Mouse (Mus musculus): ENCODE measurements around the gene Lpcat3. TPM values are rescaled to one million over a fixed set of nuclear protein-coding genes. Genes with fewer than 3 reads are reported as not detected.

The Lpcat3 gene
- polyA plus RNA-seq, 1 experiment = 144 TPM

- TF ChIP-seq GATA1 (IDR thresholded peaks at IDR 0.05; ENCODE audit: low read length) = no peak
Measured at GRCm38 (mm10) chr6:124740888-124741761, 78.3 kb downstream of the Lpcat3 start, which contains the start of gene Grcc10. Gene Grcc10 (minus strand): TSS chr6:124741374.

- TF ChIP-seq GATA1 (IDR thresholded peaks at IDR 0.05; ENCODE audit: low read length) = no peak
Measured at GRCm38 (mm10) chr6:124741842-124742241, 79.0 kb downstream of the Lpcat3 start.

GRCm38 (mm10) chr6:124742839-124743514 lies 80.2 kb downstream of the Lpcat3 start:
- no peak for TF ChIP-seq GATA1 (IDR thresholded peaks at IDR 0.05; ENCODE audit: low read length)

DNA sequence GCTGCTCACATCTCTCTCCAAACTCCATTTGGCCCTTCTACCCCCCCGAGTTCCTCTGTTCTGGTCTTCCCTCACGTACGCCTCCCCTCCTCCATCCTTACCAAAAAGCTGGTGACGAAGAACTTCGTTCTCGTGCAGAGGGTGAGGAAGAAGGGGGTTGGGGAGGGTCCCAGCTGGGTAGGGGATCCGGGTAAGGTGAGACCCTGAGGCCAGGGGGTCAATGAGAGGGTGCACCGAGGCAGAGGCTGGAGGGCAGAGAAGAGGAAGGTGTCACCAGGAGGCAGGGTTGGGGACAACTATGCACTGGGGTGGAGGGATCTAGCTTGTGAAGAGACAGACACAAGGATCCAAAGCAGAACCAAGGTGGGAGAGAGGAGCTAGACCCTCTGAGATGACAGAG lies 80.8 kb downstream of the Lpcat3 start:
- TF ChIP-seq GATA1 (IDR thresholded peaks at IDR 0.05; ENCODE audit: low read length) = no peak

DNA sequence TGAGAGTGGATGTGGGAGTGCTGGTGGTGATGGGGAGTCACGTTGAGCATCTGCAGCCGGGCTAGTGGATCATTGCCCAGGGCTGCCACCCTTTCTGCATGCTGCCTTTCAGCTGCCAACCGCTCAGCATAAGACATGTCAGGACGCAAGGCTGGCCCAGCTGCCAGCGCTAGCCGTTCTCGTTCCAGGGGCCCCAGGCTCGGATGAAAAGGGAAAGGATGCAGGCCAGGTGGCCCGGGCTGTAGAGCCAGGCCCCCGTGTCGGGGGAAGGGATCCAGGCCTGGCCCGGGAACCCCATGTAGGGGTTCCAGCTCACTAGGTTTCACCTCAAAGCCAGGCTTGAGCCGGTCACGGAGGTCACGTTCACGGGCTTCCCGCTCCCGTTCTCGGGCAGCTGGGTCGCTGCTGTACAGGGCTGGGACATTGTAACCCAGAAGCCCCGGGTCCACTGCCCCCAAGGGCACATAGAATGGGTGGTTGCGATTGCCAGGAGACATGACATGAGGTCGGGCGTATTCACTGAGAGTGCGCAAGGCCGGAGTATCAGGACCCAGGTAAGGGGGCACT lies 82.0 kb downstream of the Lpcat3 start:
- TF ChIP-seq GATA1 (IDR thresholded peaks at IDR 0.05; ENCODE audit: low read length) = no peak

- TF ChIP-seq GATA1 (IDR thresholded peaks at IDR 0.05; ENCODE audit: low read length) = no peak
Measured at GRCm38 (mm10) chr6:124745490-124746295, 82.9 kb downstream of the Lpcat3 start.

DNA sequence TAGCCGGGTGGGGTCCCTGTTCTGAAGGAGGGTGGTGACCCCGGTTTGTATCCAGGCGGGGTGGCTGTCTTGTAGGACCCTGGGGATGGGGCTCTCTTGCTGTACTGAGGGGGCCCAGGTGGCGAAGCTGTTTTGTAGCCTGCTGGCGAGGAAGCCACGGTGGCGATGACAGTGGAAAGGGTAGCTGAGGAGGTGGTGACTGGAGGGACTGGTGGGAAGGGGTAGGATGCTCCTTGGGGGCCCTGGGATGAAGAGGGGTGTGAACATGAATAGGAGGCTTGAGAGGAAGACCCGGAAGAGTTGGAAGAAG lies 83.4 kb downstream of the Lpcat3 start:
- TF ChIP-seq GATA1 (IDR thresholded peaks at IDR 0.05; ENCODE audit: low read length) = no peak

- no peak for TF ChIP-seq GATA1 (IDR thresholded peaks at IDR 0.05; ENCODE audit: low read length)
Measured at GRCm38 (mm10) chr6:124746654-124747632, 84.1 kb downstream of the Lpcat3 start.

DNA sequence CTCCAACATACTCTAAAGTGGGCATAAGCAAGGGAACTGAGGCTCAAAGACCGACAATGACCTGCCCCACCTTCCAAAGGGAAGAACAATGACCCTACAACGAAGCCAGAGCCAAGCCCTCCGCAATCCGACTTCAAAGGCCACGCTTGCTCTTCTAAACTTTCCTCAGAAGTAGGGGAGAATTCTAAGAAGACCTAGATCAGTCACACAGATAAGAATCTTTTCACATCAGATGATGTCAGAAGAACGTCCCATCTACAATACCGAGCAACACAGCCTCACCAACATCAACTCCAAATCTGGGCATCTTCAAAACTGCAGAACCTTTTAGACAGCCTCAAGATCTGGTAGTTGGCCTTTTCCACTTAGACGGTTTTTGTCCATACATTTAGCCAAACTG lies 87.6 kb downstream of the Lpcat3 start:
- no peak for TF ChIP-seq GATA1 (IDR thresholded peaks at IDR 0.05; ENCODE audit: low read length)

DNA sequence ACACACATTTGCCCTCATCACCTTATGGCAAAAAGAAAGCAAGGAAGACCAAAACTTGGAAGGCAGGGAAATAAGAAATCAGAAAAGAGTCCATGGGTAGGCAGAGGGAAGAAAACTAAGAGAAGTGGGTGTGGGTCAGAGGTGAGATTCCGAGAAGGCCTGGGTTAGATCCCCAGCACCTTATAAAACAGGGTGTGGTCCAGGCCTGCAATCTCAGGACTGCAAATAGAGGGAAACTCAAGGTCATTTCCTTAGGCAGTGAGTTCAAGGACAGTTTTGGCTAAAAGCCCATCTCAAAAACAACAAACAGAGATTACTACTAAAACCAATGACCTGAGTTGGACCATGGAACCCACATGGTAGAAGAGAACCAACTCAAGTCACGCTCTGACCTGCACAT lies 91.0 kb downstream of the Lpcat3 start:
- no peak for TF ChIP-seq GATA1 (IDR thresholded peaks at IDR 0.05; ENCODE audit: low read length)

Other genes with a start within 250 kb of the Lpcat3 start
- 19.7 and 31.2 TPM in 2 replicates for gene Pex5, start 248.0 kb upstream of the Lpcat3 start, polyA plus RNA-seq (2012)
- 49.1 and 65.4 TPM in 2 replicates for gene Clstn3, start 198.2 kb upstream of the Lpcat3 start, polyA plus RNA-seq (2012)
- not detected in 2 replicates for gene C1rl, start 169.9 kb upstream of the Lpcat3 start, polyA plus RNA-seq (2012)
- not detected in 2 replicates for gene C1ra, start 150.6 kb upstream of the Lpcat3 start, polyA plus RNA-seq (2012)
- not detected in 2 replicates for gene C1s1, start 120.7 kb upstream of the Lpcat3 start, polyA plus RNA-seq (2012)
- gene C1rb, start 92.7 kb upstream of the Lpcat3 start, polyA plus RNA-seq (2012) = not detected in 2 replicates
- gene C1s2, start 26.9 kb upstream of the Lpcat3 start, polyA plus RNA-seq (2012) = not detected in 2 replicates
- gene Emg1, start 49.2 kb downstream of the Lpcat3 start, polyA plus RNA-seq (2012) = 252 and 358 TPM in 2 replicates
- 491 and 631 TPM in 2 replicates for gene Phb2, start 49.3 kb downstream of the Lpcat3 start, polyA plus RNA-seq (2012)
- 25.0 and 55.5 TPM in 2 replicates for gene Ptpn6, start 75.7 kb downstream of the Lpcat3 start, polyA plus RNA-seq (2012)
- 18.3 and 24.3 TPM in 2 replicates for gene Grcc10, start 78.3 kb downstream of the Lpcat3 start, polyA plus RNA-seq (2012)
- gene Gm45234, start 93.0 kb downstream of the Lpcat3 start, polyA plus RNA-seq (2012) = 1.7 and 2.3 TPM in 2 replicates
- 58.0 and 62.7 TPM in 2 replicates for gene Atn1, start 93.5 kb downstream of the Lpcat3 start, polyA plus RNA-seq (2012)
- gene Eno2, start 106.6 kb downstream of the Lpcat3 start, polyA plus RNA-seq (2012) = not detected in 2 replicates
- not detected in 2 replicates for gene Lrrc23, start 116.7 kb downstream of the Lpcat3 start, polyA plus RNA-seq (2012)
- gene Spsb2, start 145.6 kb downstream of the Lpcat3 start, polyA plus RNA-seq (2012) = 10.8 and 11.7 TPM in 2 replicates
- 388 and 516 TPM in 2 replicates for gene Tpi1, start 151.3 kb downstream of the Lpcat3 start, polyA plus RNA-seq (2012)
- gene Usp5, start 166.5 kb downstream of the Lpcat3 start, polyA plus RNA-seq (2012) = 54.8 and 73.3 TPM in 2 replicates
- gene Cdca3, start 166.5 kb downstream of the Lpcat3 start, polyA plus RNA-seq (2012) = 64.7 and 82.9 TPM in 2 replicates
- not detected in 2 replicates for gene Gnb3, start 177.2 kb downstream of the Lpcat3 start, polyA plus RNA-seq (2012)
- gene P3h3, start 194.7 kb downstream of the Lpcat3 start, polyA plus RNA-seq (2012) = not detected in 2 replicates
- gene Gpr162, start 201.0 kb downstream of the Lpcat3 start, polyA plus RNA-seq (2012) = not detected in 2 replicates
- not detected in 2 replicates for gene Cd4, start 225.2 kb downstream of the Lpcat3 start, polyA plus RNA-seq (2012)
- gene Lag3, start 248.7 kb downstream of the Lpcat3 start, polyA plus RNA-seq (2012) = not detected in 2 replicates

Measured in G1E-ER4 (cell line).